Mouse (Mus musculus) heart, postnatal 25 days (tissue): ENCODE data around the gene Vasp. TPM values are rescaled to one million over a fixed set of nuclear protein-coding genes. Genes with fewer than 3 reads are reported as not detected.
A peak's percentile ranks its signal among the peaks of the same experiment; 100 is the strongest.

ENCODE experiments used
- DNase-seq: peaks from one replicate; pipeline ENCODE4 v3.0.0; 2022; ENCODE audit warnings: low spot score
- intact Hi-C: fragments of 180-260 bp; cut with DNase I; formaldehyde crosslinking; loops from one replicate; pipeline ENCODE4 v1.15.1; 2025
- total RNA-seq, 2 experiments: library from RNA; stranded (reverse); gene quantifications; 2 replicates each; pipeline ENCODE4 v1.2.3; 2021

Gene Vasp
- 10 to 100 TPM; 35.7 to 39.4 TPM for total RNA-seq

DNA sequence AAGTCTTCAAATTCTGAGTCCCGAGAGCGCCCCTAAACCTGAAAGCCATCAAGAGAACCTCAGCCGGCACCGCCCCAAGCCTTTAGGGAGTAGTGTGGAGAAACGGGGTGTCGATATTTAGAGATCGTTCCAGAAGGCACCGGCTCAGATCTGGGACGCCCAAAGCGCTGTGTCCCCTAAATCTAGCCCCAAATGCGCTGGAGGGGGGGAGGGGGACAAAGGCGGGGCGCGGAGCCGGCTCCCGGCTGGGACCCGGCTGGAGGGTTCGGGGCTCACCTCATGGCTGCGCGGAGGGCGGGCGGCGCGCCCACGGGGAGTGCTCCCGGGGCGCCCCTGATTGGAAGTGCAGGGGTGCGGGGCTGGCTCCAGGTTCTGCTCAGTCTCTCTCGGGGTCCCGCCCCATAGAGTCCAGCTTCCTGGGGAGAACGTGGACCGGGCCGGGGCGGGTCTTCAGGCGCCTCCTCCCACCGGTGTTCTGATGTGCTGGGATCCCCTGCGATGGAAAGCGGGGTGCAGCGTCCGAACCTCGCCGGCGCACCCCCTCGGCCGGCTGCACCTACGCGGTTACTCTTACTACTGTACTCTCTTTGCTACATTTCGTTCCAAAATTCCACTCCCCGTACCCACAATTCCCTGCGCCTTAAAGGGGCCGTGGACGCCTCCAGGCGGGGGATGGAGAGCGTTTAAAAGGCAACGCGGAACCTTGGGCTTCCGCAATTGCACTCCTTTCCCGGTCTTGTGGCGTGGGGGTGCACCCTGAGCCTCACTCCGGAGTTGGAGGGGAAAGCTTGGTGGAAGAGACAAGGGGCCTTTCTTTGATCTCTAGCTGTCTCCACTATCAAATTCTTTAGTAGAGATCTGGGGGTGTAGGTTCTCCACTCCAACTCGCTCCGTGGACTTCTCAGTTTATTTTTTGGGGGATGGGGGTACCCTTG, at the start of gene Vasp:
Gene Vasp, minus strand, starts transcription at position 580 of the 935 bp plus-strand sequence.
- intact Hi-C loops: no loop called here
- peak; percentile 75 for DNase-seq

DNA sequence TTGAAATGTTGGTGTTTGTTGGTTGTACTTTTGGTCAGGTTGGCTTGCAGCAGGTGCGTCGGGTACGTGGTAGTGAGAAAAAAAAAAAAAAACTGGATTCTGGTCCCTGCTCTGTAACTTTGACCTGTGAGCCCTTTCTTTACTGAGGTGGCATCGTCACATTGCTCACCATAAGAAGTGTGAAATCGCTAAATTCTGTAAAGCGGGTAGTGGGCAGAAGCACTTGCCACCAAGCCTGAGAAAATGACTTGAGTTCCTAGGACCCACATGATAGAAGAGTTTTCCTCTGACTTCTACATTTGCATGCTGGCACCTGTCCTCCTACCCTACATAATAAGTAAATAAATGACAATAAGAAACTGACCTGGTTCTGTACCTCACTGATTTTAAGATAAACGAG, 49.0 kb upstream of the Vasp start:
- intact Hi-C loops: no loop called here
- DNase-seq: no peak

DNA sequence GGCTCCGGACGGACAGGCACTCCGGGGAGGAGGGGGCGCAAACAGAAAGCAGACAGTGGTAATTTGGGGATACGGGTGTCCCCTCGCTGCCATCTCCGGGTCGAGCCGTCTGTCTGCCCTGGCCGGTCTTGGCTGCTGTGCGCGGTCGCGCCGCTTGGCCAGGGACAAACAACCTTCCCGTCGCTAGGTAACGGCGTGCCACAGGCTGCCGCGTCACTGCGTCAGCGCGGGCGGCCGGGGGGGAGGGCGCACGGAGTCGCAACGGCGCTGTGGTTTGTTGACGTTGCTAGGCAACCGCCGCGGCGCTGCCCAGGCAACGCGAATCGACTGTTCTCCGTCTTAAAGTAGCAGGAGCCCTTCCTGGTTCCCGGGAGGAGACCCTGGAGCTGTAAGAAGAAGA, 48.3 kb upstream of the Vasp start:
- peak; percentile 94 for DNase-seq
- intact Hi-C loops: no loop called here

DNA sequence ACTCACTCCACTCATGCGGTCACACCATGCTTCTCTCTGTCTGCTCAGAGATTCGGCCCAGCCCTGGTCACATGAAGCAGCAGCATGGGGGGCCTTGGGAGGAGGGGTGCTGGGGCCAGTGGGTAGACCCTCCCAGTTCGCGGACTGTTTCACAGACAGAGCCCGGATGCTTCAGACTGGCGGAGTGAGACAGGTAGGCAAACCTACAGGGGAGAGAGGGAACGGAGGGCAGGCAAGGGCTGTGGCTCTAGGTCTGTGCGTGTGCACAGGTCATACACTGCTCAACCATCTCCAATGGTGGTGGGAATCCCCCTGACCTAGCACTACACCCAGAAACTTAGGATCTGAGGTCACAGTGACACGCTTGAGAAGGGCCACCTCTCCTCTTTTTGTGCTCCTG, 47.8 kb upstream of the Vasp start:
- DNase-seq: no peak
- intact Hi-C loops: no loop called here

DNA sequence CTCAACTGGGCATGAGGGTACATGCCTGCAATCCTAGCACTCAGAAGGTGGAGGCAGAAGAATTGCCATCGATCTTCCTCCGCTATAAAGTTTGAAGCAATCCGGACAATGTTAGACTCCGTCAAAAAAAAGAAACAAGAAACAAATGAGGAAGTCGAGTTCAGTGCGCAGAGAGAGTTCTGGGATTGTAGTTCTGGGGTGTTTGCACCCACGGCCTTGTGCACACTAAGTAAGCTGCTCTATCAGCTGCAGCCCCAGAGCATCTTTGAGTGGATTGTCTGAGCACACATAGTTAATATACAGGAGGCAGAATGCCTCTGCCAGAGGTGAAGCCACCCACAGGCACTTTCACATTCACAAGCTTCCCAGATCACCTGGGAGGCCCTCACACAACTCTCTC, 47.1 kb upstream of the Vasp start:
- intact Hi-C loops: no loop called here
- no peak for DNase-seq

DNA sequence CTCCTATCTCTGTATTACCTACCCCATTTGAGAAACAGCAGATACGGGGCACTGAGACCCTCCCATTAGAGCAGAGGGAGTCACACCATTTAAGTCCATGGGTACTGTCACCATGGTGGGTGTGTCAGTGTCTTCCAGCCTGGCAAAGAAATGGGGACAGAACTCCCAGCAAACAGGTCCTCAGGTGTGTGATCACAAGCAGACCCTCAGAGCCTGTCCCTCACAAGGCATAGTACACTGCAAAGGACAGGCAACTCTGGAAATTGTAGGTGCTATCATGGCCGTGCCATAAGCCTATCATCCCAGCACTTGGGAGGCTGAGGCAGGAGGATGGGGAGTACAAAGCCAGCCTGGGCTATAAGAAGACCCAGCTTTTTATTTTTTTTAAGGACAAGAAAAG, 46.6 kb upstream of the Vasp start:
- intact Hi-C loops: no loop called here
- DNase-seq: no peak

DNA sequence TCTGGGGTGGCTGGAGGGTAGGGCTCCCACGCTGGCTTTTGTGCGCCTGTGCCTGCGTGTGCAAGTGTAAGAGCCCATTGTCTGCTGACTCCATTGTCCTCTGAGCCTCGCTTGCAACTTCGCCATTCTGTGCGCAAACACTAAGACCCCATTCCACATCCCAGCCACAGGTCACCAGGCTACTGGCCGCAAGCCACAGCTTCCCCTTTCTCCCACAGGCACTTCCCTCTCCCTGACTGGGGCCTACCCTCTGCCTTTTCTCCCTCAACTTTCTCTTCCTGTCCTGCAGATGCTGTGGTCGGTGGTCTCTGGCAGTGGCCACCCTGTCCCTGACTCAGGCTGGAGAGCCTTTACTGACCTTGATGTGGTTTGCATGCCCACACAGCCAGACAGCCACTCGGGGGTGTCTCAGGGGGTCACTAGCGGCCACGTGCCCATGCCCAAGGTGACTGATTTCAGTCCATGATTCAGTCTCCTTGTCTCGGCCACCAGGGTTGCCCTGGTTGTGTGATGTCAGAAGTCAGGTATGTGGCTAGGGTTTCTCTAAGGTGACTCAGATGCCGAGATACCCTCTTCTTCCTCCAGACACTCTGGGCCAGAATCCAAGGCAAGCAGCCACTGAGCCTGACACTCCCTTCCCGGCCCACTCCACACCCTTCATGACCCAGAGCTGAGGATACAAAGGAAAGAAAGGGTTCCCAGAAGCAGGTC, 45.0 kb upstream of the Vasp start:
- DNase-seq: no peak

DNA sequence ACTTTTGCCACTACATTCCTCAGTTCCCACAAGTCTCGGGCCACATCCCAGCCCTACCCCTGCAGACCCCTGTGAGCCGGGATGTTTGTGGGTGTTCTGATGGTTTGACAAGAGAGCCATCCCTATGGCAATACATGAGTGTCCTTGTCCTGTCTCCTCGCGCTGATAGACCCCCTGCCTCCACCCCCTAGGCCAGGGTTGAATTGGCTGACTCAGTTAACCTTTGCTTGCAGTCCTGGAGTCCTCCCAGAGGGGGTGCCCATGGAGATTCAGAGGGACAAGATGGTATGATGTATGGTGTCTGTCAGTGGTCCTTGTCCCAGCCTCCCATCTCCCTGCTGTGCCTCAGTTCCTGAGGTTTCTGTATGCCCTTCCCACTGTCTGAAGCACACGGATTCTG, 42.4 kb upstream of the Vasp start:
- intact Hi-C loops: no loop called here
- DNase-seq: no peak

More for the DNA sequence above, 45.0 kb upstream of the Vasp start:
- intact Hi-C loops: no loop called here

DNA sequence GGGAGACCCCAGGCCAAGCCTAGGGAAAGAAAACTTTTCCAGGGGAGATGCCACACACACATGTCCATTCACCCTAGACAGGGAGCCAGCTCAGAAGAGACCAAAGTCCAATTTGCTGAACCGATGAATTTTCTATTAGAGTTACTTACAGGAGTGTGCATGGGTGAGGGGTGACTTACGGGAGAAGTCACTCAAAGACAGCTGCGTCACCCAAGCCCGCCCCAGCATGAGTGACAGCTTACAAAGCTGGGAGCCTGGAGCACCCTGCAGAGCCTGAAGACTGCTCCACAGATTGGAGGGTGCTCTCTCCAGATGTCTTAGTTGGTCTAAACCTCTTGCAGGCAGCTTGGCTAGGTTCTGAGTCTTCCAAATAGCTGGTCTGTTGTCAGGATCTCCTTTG, 40.4 kb upstream of the Vasp start:
- intact Hi-C loops: no loop called here
- no peak for DNase-seq

DNA sequence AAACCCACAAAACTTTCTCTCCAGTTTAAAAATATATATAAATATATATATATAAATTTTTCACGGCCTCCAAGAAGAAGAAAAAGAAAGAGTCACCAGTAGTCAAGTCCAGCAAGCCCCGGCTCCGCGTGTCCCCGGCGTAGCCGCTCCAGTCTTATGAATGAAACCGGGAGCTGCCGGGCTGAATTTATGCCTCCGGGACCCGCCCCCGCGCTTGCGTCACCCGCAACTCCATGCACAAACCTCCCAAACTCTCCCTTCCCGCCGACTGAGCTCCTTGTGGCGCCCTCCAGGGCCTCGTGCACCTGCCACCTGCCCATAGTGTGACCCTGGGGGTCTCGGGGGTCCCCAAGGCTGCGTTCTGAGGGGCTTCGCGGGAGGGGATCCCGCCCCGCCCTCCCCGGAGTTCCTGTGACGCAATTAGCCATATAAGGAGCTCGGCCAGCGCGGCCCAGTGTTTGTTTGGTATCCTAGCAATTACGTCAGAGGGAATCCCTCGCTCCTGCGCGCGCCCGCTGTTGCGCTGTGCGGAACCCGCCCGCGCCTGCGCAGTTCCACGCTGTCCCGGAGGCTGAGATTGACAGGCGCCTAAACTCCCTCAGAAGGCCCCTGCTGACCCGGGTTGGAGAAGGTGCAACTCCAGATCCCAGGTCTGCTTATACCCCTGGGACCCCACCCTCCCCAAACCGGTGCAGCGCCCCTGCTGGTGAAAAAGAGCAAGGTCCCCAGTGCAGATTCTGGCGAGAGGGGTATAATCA, 38.4 kb upstream of the Vasp start, which contains the start of gene Fosb:
Gene Fosb, minus strand, starts transcription at position 168 of the 758 bp plus-strand sequence.
- peak; percentile 90 for DNase-seq
- intact Hi-C loops: no loop called here

DNA sequence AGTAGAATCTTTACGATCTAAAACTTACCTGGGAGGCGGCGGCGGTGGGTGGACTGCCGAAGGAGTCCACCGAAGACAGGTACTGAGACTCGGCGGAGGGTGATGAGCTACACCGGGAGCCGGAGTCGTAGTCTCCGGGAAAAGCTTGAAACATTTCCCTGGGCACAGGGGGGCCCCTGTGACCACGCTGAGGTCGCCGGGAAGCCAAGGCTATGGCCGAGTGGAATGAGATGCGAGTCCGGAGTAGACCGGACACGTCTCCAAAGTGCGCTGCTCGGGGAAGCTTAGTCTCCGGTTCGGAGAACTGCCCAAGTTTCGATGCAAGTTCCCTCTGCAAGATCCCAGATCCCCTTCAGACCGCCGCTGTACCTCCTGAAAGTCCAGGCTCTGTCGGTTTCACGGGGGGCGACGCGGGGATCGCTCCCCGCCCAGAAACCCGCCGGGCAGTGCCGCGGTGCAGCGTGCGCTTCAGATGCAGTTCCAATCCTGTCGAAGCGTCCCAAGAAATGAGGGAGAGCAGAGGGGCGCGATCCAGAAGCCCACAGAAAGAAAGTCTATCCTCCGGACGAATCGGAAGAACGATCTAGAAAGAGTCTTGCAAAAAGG, 37.8 kb upstream of the Vasp start:
- intact Hi-C loops: no loop called here
- DNase-seq: no peak

DNA sequence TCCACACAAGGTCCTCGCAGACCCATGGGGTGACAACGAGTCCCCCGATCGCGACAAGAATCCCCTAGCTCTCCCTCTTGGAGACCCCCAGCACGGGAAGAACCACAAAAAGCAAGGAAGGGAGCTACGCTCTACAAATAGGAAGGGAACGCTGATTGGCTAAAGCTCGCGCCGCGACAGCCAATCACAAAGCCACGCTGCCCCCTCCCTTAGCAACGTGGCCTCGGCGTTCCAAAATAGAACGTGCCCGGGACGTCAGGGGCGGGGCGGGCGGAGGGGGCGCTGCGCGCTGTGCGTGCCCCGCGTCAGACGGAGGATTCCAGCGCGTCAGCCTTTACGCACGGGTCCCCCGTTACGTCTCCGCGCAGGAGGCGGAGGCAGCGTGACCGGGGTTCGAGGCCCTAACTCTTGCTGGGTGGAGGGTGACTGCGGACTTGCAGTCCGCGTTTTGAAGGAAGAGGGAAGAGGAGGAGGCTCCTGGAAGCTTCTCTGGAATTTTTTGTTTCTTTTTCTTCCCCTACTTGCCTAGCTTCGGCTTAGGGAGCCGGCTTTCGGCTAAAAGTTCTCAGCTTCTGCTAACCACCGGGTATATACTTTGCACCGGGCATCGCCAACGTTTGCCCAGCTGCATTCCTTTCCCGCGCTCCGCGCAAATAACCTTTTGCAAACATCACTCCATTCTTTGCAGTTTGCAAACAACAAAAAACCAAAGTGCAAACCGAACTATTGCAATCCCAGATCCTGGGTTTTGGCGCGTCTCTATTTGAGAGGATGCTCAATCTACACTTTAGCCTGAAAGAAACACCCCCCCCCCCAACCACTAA, 37.0 kb upstream of the Vasp start:
- DNase-seq: peak; percentile 95
- intact Hi-C loops: no loop called here

DNA sequence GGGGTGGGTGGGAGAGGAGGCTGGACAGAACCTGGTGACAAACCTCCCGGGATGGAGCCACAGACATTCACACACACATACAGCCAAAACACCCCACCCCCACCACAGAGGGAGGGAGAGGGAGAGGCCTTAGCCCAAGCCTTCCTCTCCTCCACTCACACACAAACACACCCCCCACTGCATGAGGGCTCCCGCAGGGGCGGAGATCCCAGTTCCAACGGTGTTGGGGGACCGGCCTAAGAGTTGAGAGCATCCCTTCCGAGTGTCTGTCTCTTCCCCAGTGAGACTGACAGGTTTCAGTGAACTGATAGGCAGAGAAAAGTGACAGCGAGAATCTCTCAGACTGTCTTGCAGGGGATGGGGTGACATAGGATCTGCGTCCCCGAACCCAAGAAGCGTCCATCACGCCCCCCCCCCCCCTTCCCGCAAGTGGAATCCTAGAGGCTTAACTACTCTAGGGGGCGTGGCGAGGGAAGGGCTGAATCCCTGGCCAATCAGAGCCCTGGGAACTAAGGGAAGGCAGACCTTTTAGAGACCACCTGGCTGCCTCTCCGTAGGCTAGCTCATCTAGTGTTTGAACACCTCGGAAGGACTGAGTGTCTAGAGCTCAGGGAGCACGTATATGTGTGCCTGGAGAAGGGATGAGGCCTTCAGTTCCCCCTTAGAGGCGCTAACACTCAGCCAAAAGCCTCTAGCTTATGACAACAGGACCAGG, 36.3 kb upstream of the Vasp start:
- intact Hi-C loops: no loop called here
- peak; percentile 64 for DNase-seq

DNA sequence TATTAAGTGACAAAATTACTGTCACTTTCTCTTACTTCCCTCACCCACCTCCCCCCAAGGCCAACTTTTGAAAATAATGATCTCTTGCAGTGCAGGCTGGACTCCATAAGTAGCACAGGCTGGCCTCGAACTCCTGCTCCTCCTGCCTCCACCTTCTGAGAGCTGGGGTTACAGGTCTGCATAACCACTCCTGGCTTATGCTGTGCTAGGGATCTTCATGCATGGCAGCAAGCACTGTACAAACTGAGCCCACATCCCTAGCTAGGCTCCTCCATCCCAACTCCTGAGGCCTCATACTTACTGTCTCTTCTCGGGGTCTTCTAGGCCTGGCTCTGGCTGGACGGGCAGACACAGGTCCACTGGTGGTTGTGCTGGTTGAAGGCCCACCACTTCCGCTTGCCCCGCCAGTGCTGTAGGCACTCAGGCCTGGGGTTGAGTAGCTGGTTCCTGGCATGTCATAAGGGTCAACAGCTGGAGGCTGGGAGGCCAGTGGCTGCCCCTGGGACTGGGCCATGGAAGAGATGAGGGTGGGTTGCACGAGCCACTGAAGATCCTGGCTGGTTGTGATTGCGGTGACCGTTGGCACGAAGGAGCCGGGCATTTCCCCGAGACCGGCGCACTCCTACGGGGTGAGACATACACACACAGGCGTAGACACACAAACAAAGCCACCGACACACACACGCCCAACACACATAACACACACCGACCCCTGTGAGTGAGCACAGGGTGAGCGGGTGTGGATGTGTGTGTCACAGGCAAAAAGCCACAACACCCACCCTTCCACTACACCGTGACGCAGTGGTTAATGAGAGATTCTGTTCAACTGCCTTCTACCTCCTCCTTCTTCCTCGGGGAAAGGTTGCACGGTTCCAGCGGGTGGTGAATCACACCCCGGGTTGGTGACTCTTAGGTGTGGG, 35.5 kb upstream of the Vasp start:
- intact Hi-C loops: no loop called here
- DNase-seq: no peak

DNA sequence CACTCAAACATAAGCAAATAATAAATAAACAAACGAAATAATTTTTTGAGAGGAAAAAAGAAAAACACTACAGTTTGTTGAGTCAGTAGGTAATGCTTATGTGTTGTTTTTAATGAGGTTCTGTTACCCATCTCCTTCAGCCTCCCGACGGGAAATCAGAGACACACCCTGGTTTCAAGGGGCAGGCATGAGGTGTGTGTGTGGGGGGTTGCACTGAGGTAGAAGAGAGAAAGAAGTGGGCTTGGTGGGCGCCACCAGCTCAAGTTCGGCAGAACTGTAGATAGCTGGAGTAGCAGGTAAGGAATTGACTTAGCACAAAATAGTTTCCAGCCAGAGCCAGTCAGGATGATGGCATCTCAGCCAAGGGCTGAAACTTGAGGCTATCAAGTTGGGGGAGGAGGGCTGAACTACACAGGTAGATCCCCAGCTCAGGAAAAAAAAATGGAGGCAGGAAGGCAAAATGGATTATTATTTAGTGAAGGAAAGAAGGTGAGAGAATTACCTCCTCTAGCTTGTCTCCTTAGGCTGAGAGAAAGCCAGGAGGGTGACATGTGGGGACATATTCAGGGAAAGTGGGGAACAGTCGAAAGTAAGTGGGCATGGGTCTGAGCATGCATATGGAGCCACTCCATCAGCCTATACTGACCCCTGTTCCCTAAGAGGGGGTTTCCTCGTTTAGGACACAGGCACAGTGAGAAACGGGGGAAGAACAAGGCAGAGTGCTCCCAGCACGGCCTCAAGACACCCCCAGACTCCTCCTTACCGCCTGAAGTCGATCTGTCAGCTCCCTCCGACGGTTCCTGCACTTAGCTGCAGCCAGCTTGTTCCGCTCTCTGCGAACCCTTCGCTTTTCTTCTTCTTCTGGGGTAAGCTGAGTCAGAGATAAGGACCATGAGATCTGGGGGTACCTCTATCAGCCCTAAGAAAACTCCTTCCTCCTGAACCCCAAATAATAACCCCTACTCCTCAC, 34.5 kb upstream of the Vasp start:
- DNase-seq: no peak
- intact Hi-C loops: no loop called here

DNA sequence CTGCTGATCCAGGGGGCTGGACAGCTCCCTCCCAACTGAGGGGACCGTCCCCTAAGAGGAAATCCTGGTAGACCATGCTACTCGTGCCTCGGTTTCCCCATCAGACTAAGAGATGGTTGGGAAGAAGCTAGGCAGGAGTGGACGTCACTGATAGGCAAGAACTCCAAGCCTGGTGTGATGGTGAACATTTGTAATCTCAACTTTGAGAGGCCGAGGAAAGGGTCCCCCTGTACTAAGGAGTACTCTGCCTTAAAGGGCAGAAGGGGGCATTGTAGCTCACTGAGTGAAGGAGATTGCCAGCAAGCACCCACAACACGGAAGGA, 33.8 kb upstream of the Vasp start:
- DNase-seq: no peak
- intact Hi-C loops: no loop called here
